Mouse (Mus musculus) frontal cortex, postnatal 14 days (tissue): Measurements from ENCODE around the gene Spata48.

ENCODE experiments used
- DNase-seq, 2 experiments: peaks; one replicate each; pipeline ENCODE4 v3.0.0; 2022; ENCODE audit warnings: low spot score in 2 of 2

The Spata48 gene

GRCm38 (mm10) chr11:11536295-11536694 is 74.4 kb downstream of the Spata48 start:
- DNase-seq = no peak

DNA sequence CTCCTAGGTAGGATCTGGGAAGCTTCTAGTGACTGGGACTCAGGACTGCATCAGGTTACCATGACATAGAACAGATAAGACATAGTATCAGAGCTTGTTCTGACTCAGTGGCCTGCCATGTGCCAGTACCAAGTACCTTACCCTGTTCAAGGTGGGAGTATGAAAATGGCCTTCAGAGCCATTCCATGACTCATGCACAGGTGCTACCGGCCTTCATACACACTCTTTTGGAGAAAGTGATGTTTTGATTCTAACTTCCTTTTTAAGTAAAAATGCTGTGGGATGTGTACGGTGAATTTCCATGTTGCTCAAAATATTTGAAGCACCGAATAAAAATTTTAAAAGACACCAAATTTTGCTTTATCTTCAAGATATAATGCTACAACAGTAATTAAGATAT is 84.1 kb downstream of the Spata48 start:
- no peak for DNase-seq

DNA sequence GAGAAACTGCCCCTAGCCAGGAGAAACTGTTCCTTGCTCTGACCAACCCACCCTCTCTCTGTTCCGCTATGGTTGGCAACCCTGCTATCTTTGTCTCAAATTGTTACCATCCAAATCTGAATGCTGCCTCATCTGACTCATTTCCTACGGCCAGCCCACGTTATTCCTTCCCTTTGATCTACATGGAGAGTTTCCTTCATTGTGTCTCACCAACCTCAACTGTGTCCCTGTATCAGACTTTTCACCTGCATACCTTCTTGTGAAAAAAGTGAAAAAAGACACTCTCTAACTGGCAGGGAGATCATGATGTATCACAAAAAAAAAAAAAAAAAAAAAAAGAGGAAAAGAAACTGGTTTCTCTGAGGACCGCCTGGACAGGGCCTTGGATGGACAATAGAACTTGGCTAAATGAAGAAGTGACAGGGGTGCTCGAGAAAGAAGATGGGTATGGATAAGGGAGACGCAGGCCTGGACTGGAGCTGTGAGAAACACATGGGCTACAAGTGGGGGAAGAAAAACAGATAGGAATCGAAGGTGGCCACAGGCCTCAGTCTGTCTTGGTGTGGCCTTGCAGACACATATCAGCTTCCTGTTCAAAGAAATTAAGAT is 85.1 kb downstream of the Spata48 start:
- DNase-seq = no peak

DNA sequence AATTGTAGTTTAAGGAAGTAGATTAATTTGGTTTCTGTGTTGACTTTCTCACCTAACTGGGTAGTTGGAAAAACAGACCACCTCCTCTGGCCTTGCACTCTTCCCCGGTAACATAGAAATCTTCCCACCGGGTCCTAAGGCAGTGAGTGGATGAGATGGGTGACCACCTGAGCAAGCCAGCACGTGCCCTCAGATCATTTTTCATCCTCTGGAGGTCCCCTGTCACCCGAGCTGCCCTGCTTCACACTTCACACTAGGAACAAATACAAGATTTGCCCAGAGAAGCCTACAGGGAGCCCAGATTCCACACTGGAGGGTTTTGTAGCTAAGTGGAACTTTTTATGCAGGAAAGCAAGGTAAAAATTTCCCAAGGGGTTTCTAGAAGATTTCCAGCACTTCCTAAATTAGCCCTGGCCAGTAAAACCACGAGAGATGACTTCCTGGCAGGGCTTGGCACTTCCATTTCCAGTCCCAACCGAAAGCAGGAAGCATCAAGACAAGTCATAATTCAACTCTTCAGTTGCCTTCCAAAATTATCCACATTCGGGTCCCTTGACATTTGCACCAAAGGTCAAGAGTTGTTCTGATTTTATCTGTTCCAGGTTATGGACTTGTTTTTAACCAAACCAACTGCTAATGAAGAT is 85.8 kb downstream of the Spata48 start:
- DNase-seq = no peak

DNA sequence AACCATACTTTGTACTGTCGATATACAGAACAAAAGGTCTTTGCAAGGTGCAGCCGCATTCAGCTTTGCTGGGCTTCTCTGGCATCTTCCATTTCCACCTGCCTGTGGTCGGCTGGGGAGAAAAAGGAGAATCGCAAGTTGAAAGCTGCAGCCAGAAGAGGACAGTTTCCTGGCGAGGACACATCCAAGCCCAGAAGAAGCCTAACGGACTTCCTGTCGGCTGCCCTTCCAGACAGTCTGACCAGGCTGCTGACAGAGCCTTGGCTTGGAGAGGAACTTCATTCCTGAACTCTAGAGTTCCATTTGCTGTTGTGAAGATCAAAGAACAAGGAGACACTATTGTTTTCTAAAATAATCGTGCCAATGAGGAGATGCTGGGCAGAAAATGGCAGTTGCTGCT is 93.7 kb downstream of the Spata48 start:
- DNase-seq = no peak

DNA sequence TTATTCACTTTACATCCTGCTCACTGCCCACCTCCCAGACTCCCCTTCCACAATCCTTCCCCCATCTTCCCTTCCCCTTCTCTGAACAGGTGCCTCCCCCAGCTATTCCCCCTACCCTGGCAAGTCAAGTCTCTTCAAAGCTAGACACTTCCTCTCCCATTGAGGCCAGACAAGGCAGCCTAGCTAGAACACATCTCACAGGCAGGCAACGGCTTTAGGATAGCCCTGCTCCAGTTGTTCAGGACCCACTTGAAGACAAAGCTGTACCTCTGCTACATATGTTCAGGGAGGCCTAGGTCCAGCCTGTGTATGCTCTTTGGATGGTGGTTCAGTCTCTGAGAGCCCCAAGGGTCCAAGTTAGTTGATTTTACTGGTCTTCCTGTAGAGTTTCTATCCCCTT is 94.3 kb downstream of the Spata48 start:
- no peak for DNase-seq

DNA sequence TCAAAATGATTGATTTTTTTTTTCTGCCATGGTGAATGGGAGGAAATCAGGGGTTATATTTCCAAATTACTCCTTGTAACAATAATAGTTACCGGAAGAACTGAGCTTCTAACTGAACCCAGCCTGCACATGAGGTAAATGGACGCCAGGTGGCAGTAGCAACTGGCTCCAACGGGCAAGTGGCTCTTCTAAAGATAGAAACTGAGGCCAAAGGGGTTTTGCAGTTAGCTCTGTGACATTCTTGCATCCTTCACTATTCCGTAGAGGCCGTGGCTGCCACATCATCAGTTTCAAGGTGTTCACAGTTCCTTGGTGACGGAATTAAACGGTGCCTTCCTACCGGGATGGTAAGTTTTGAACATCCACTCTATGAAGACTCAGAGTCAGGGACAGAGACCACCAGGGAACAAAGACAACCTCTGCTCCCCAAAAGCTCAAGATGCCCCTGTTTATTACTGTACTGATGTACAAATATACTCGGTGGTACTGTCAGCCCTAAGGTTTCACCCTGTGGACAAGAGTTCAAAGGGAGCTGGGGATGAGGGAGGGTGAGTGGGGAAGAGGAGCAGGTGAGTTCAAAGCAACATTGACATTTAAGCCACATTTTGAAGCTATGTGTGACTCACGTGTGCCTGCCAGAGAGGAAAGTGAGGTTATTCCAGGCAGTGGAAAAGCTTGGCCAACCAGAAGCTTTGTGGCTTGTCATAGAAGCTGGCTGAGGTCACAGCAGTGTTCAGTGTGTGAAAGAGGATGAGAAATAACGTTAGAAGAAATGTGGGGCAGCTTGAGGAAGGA is 95.5 kb downstream of the Spata48 start:
- no peak for DNase-seq

DNA sequence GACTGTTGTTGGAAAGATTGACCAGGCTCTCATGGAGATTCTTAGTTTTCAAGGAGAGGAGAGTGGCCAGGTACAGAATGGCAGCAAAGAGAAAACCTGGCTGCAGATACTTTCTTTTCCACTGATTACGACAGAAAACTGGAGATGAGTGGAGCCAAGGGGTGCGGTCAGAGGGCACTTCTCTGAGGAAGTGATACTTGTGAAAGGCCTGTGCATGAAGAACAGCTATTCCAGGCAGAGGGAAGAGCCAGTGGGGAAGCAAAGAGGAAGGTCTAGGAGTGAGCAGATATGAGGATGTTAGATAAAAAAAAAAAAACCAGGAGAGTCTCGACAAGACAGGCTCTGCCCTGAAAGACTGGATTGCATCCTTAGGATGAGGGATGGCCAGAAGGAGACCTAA is 96.8 kb downstream of the Spata48 start:
- DNase-seq = no peak

DNA sequence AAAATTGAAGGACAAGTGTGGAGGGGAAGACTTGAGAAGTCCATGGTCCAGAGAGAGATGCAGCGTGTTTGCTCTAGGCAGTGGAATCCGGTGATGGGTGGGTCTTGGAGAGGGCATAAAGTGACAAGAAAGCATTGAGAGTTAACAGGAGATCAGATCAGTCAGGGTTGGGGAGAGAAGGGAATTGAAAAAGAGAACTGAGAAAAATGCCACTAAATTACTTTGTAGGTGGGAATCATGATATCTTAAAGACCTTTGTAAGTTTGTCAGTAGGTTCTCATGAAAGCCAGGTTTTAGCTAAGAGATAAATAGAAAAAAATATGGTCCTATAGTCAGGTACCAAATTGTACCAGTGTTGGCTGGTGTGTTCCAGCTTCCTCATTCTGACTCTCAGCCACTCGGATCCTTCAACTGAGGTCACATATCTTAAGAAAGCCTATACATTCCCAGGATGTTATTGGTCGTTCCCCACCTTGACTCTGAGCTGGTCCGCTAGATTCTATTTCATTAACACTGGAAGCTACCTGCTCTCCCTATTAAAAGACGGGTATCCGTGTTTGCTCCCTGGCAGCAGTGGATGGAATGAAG is 97.3 kb downstream of the Spata48 start:
- no peak for DNase-seq

DNA sequence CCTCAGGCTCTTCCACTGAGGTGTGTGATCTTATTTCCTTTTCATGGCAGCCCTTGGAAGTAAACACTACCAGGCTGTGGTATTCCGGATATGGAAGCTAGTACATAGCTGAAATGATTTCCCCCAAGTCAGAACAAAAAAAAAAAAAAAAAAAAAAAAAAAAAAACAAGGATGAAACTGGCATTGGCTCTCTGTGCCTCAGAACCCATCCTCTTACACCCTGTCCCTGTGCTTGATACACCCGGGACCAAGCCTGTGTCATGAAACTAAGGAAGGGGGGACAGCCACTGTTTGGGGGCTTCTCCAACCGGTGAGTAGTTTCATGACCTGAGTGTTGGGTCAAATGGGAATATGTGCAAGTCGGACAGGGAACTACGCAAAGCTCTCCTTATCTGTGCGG is 99.2 kb downstream of the Spata48 start:
- no peak for DNase-seq

- DNase-seq = no peak
Measured at GRCm38 (mm10) chr11:11564266-11565044, 102.6 kb downstream of the Spata48 start.
